Mouse (Mus musculus): Measurements from ENCODE around the gene Slc12a1. TPM values are rescaled to one million over a fixed set of nuclear protein-coding genes. Genes with fewer than 3 reads are reported as not detected.

The Slc12a1 gene
- polyA plus RNA-seq, 1 experiment from 2014 or later: not detected

- WGBS: 81% methylated on average over 3 of the region's 3 CpGs
- Histone ChIP-seq H3K36me3 (ENCODE audit: control insufficient read depth, insufficient read depth, low read length) (no peaks in the 10 kb centered on the region), H3K4me2 (replicated peaks; ENCODE audit: low read depth, low read length) (no peak overlapping the region), H3K27ac (ENCODE audit: low read length) (no peak overlapping the region), H3K4me3 (ENCODE audit: low read depth, low read length) (no peak overlapping the region), H3K4me1 (ENCODE audit: control insufficient read depth, insufficient read depth, low read length) (peaks cover 4% of the 10 kb centered on the region; the same call in 1 of the 2 replicates), H3K27me3 (ENCODE audit: control insufficient read depth, insufficient read depth, low read length) (no peaks in the 10 kb centered on the region), H3K9ac (replicated peaks; ENCODE audit: low read depth, low read length) (no peak overlapping the region), H3K9me3 (ENCODE audit: control insufficient read depth, low read depth, low read length) (no peaks in the 10 kb centered on the region)
- no peak for ATAC-seq (ENCODE audit: insufficient number of reproducible peaks, insufficient read depth, low FRiP score, low read depth)
These were observed 25.5 kb upstream of the Slc12a1 start for GRCm38 (mm10) chr2:125126792-125127191.

- no peaks in the 10 kb centered on the region for H3K9me3 ChIP-seq (ENCODE audit: control insufficient read depth, low read depth, low read length)
- no peaks in the 10 kb centered on the region for H3K27me3 ChIP-seq (ENCODE audit: control insufficient read depth, insufficient read depth, low read length)
- no peak overlapping the region for H3K9ac ChIP-seq (replicated peaks; ENCODE audit: low read depth, low read length)
- no peak overlapping the region for H3K4me2 ChIP-seq (replicated peaks; ENCODE audit: low read depth, low read length)
- H3K4me3 ChIP-seq (ENCODE audit: low read depth, low read length): no peak overlapping the region
- H3K4me1 ChIP-seq (ENCODE audit: control insufficient read depth, insufficient read depth, low read length): 0 out of 2 replicates have a peak, but pooled peaks cover 3% of the 10 kb centered on the region
- H3K36me3 ChIP-seq (ENCODE audit: control insufficient read depth, insufficient read depth, low read length): no peaks in the 10 kb centered on the region
- ATAC-seq (ENCODE audit: insufficient number of reproducible peaks, insufficient read depth, low FRiP score, low read depth): no peak
- no peak overlapping the region for H3K27ac ChIP-seq (ENCODE audit: low read length)
- WGBS: 45% methylated on average over 4 of the region's 4 CpGs
These were observed 18.2 kb upstream of the Slc12a1 start for GRCm38 (mm10) chr2:125134113-125134512.

- Histone ChIP-seq H3K9me3 (ENCODE audit: control insufficient read depth, low read depth, low read length) (no peaks in the 10 kb centered on the region), H3K27ac (ENCODE audit: low read length) (no peak within 1 kb of the TSS), H3K4me1 (ENCODE audit: control insufficient read depth, insufficient read depth, low read length) (0 out of 2 replicates have a peak, but pooled peaks cover 3% of the 10 kb centered on the region), H3K9ac (replicated peaks; ENCODE audit: low read depth, low read length) (no peak within 1 kb of the TSS), H3K4me2 (replicated peaks; ENCODE audit: low read depth, low read length) (peak within 1 kb of the TSS; percentile 59), H3K36me3 (ENCODE audit: control insufficient read depth, insufficient read depth, low read length) (no peaks in the 10 kb centered on the region), H3K4me3 (ENCODE audit: low read depth, low read length) (peak within 1 kb of the TSS; percentile 5), H3K27me3 (ENCODE audit: control insufficient read depth, insufficient read depth, low read length) (no peaks in the 10 kb centered on the region)
- 1% methylated on average over 39 of the region's 39 CpGs for WGBS
- ATAC-seq (ENCODE audit: insufficient number of reproducible peaks, insufficient read depth, low FRiP score, low read depth): no peak
These were observed 16.1 kb upstream of the Slc12a1 start, which contains the start of gene Ctxn2 for GRCm38 (mm10) chr2:125135903-125136811. TSS of gene Ctxn2 (plus strand) at chr2:125136692.

GRCm38 (mm10) chr2:125136846-125137245 is 15.5 kb upstream of the Slc12a1 start:
- ATAC-seq (ENCODE audit: insufficient number of reproducible peaks, insufficient read depth, low FRiP score, low read depth): no peak
- WGBS: 24% methylated on average over 7 of the region's 7 CpGs
- Histone ChIP-seq H3K27ac (ENCODE audit: low read length) (no peak overlapping the region), H3K4me1 (ENCODE audit: control insufficient read depth, insufficient read depth, low read length) (0 out of 2 replicates have a peak, but pooled peaks cover 3% of the 10 kb centered on the region), H3K9ac (replicated peaks; ENCODE audit: low read depth, low read length) (no peak overlapping the region), H3K27me3 (ENCODE audit: control insufficient read depth, insufficient read depth, low read length) (no peaks in the 10 kb centered on the region), H3K4me3 (ENCODE audit: low read depth, low read length) (0 out of 2 replicates have a peak overlapping the region, but pooled peaks have one; percentile 5), H3K9me3 (ENCODE audit: control insufficient read depth, low read depth, low read length) (no peaks in the 10 kb centered on the region), H3K36me3 (ENCODE audit: control insufficient read depth, insufficient read depth, low read length) (no peaks in the 10 kb centered on the region), H3K4me2 (replicated peaks; ENCODE audit: low read depth, low read length) (peak overlapping the region; percentile 59; the same call in 1 of the 2 replicates)

GRCm38 (mm10) chr2:125142336-125142735 is 10.0 kb upstream of the Slc12a1 start:
- no peak overlapping the region for H3K9ac ChIP-seq (replicated peaks; ENCODE audit: low read depth, low read length)
- no peak for ATAC-seq (ENCODE audit: insufficient number of reproducible peaks, insufficient read depth, low FRiP score, low read depth)
- H3K9me3 ChIP-seq (ENCODE audit: control insufficient read depth, low read depth, low read length): no peaks in the 10 kb centered on the region
- H3K27ac ChIP-seq (ENCODE audit: low read length): no peak overlapping the region
- H3K4me3 ChIP-seq (ENCODE audit: low read depth, low read length): no peak overlapping the region
- H3K4me1 ChIP-seq (ENCODE audit: control insufficient read depth, insufficient read depth, low read length): no peaks in the 10 kb centered on the region
- H3K4me2 ChIP-seq (replicated peaks; ENCODE audit: low read depth, low read length): no peak overlapping the region
- H3K27me3 ChIP-seq (ENCODE audit: control insufficient read depth, insufficient read depth, low read length): no peaks in the 10 kb centered on the region
- no peaks in the 10 kb centered on the region for H3K36me3 ChIP-seq (ENCODE audit: control insufficient read depth, insufficient read depth, low read length)

GRCm38 (mm10) chr2:125154294-125154693 is 2.0 kb downstream of the Slc12a1 start:
- Histone ChIP-seq H3K4me1 (ENCODE audit: control insufficient read depth, insufficient read depth, low read length) (no peaks in the 10 kb centered on the region), H3K27ac (ENCODE audit: low read length) (no peak overlapping the region), H3K4me2 (replicated peaks; ENCODE audit: low read depth, low read length) (no peak overlapping the region), H3K9me3 (ENCODE audit: control insufficient read depth, low read depth, low read length) (no peaks in the 10 kb centered on the region), H3K27me3 (ENCODE audit: control insufficient read depth, insufficient read depth, low read length) (no peaks in the 10 kb centered on the region), H3K36me3 (ENCODE audit: control insufficient read depth, insufficient read depth, low read length) (no peaks in the 10 kb centered on the region), H3K9ac (replicated peaks; ENCODE audit: low read depth, low read length) (no peak overlapping the region), H3K4me3 (ENCODE audit: low read depth, low read length) (no peak overlapping the region)
- WGBS: 63% methylated on average over 9 of the region's 9 CpGs
- ATAC-seq (ENCODE audit: insufficient number of reproducible peaks, insufficient read depth, low FRiP score, low read depth): no peak

- Histone ChIP-seq H3K27ac (ENCODE audit: low read length) (no peak overlapping the region), H3K9me3 (ENCODE audit: control insufficient read depth, low read depth, low read length) (no peaks in the 10 kb centered on the region), H3K9ac (replicated peaks; ENCODE audit: low read depth, low read length) (no peak overlapping the region), H3K4me3 (ENCODE audit: low read depth, low read length) (no peak overlapping the region), H3K4me2 (replicated peaks; ENCODE audit: low read depth, low read length) (no peak overlapping the region), H3K36me3 (ENCODE audit: control insufficient read depth, insufficient read depth, low read length) (no peaks in the 10 kb centered on the region), H3K27me3 (ENCODE audit: control insufficient read depth, insufficient read depth, low read length) (no peaks in the 10 kb centered on the region), H3K4me1 (ENCODE audit: control insufficient read depth, insufficient read depth, low read length) (no peaks in the 10 kb centered on the region)
- ATAC-seq (ENCODE audit: insufficient number of reproducible peaks, insufficient read depth, low FRiP score, low read depth): no peak
- WGBS: 8% methylated on average over 2 of the region's 2 CpGs
These were observed 3.2 kb downstream of the Slc12a1 start for GRCm38 (mm10) chr2:125155504-125155903.

- no peak overlapping the region for H3K4me3 ChIP-seq (ENCODE audit: low read depth, low read length)
- H3K36me3 ChIP-seq (ENCODE audit: control insufficient read depth, insufficient read depth, low read length): no peaks in the 10 kb centered on the region
- no peak for ATAC-seq (ENCODE audit: insufficient number of reproducible peaks, insufficient read depth, low FRiP score, low read depth)
- H3K9ac ChIP-seq (replicated peaks; ENCODE audit: low read depth, low read length): no peak overlapping the region
- no peaks in the 10 kb centered on the region for H3K4me1 ChIP-seq (ENCODE audit: control insufficient read depth, insufficient read depth, low read length)
- H3K4me2 ChIP-seq (replicated peaks; ENCODE audit: low read depth, low read length): no peak overlapping the region
- no peaks in the 10 kb centered on the region for H3K27me3 ChIP-seq (ENCODE audit: control insufficient read depth, insufficient read depth, low read length)
- WGBS: 77% methylated on average over 4 of the region's 4 CpGs
- no peak overlapping the region for H3K27ac ChIP-seq (ENCODE audit: low read length)
- no peaks in the 10 kb centered on the region for H3K9me3 ChIP-seq (ENCODE audit: control insufficient read depth, low read depth, low read length)
These were observed 9.7 kb downstream of the Slc12a1 start for GRCm38 (mm10) chr2:125162012-125162470.

All from stomach, embryonic 14.5 days (tissue).